8 mouse cellular contexts compared by ENCODE assay signal in the genomic region with DNA sequence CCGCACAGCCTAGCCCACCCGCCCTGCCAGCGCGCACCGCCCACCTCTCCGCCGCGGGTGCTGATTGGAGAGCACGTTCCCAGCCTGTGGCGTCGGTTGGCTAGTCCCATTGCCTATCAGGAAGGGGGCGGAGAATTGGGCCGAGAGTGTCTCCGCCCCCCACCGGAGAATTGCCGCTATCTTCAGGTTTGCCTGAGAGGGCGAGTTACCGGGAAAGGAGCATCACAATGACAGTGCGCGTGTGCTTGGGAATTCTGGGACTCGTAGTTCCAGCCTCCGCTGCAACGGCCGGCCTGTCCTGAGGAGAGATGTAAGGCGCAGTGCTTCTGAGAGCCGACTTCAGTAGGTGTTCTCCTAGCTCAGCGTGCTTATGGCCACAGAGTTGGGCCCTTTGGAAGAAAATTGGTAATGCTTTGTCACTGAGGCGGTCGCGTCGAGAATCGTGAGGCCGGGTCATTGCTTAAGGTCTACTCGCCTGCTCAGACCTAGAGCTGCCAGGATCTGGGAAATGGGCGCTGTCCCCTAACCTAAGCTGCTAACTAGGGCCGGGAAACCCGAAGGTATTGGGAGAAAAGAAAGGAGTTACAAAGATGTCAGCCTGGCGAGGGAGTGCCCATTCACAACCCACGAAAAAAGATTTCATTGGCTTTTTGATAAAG. TPM values are rescaled to one million over a fixed set of nuclear protein-coding genes. Genes with fewer than 3 reads are reported as not detected.
DNase-seq lines count a peak whose midpoint lies in the region; ATAC-seq and TF ChIP-seq lines count a peak whose summit lies in the region.

Ttbk2 (minus strand) TSS at position 181 of the 659 bp plus-strand sequence.

- 1% methylated on average over 38 of the region's 39 CpGs for WGBS in forebrain, embryonic 13.5 days
- 2% methylated on average over 39 of the region's 39 CpGs for WGBS in large intestine, adult 2 months
- under 1% methylated on average over 38 of the region's 39 CpGs for WGBS in liver, postnatal 0 days (ENCODE audit: insufficient replicate concordance)
- 1% methylated on average over 39 of the region's 39 CpGs for WGBS in neural tube, embryonic 14.5 days

- peak; percentile 99 for ATAC-seq in cerebellum, adult (ENCODE audit: insufficient number of reproducible peaks, low FRiP score, low TSS enrichment)
- peak; percentile 100 for ATAC-seq in forebrain, embryonic 13.5 days
- peak; percentile 98 for ATAC-seq in liver, postnatal 0 days
- peak; percentile 100 for ATAC-seq in neural tube, embryonic 14.5 days (ENCODE audit: low read depth)

- H3K27ac ChIP-seq in ES-Bruce4 (ENCODE audit: insufficient read depth, low read length), result no peak within 1 kb of the TSS
- H3K27ac ChIP-seq in forebrain, embryonic 13.5 days, result peak within 1 kb of the TSS; percentile 80
- peak within 1 kb of the TSS; percentile 52; the same call in 1 of the 2 replicates for H3K27ac ChIP-seq in liver, postnatal 0 days (ENCODE audit: low read depth)
- H3K27ac ChIP-seq in neural tube, embryonic 14.5 days (ENCODE audit: low read depth, low read length), result peak within 1 kb of the TSS; percentile 89

- no peaks in the 10 kb centered on the region for H3K36me3 ChIP-seq in ES-Bruce4 (ENCODE audit: control insufficient read depth, insufficient read depth, low read length, poor library complexity, severe bottlenecking)
- no peaks in the 10 kb centered on the region for H3K36me3 ChIP-seq in forebrain, embryonic 13.5 days (ENCODE audit: poor library complexity, severe bottlenecking)
- H3K36me3 ChIP-seq in liver, postnatal 0 days (replicated peaks; ENCODE audit: insufficient read depth, low read length), result no peaks in the 10 kb centered on the region
- no peaks in the 10 kb centered on the region for H3K36me3 ChIP-seq in neural tube, embryonic 14.5 days (ENCODE audit: control insufficient read depth, insufficient read depth, low read length)

- H3K4me2 ChIP-seq in forebrain, embryonic 13.5 days, result peak within 1 kb of the TSS; percentile 72
- H3K4me2 ChIP-seq in liver, postnatal 0 days (ENCODE audit: low read depth, low read length), result peak within 1 kb of the TSS; percentile 93
- peak within 1 kb of the TSS; percentile 73 for H3K4me2 ChIP-seq in neural tube, embryonic 14.5 days (ENCODE audit: low read depth, low read length)

- DNase-seq in heart, postnatal 10 days, result peak; percentile 98 to 99
- peak; percentile 90 for DNase-seq in large intestine, adult 2 months (ENCODE audit: low read depth, low spot score)
- peak; percentile 97 for DNase-seq in liver, postnatal 0 days
- peak; percentile 97 for DNase-seq in testis, postnatal 10 days (ENCODE audit: low spot score)

- H3K9ac ChIP-seq in ES-Bruce4 (ENCODE audit: low read depth, poor library complexity, severe bottlenecking), result peak within 1 kb of the TSS; percentile 70
- peak within 1 kb of the TSS; percentile 87 for H3K9ac ChIP-seq in forebrain, embryonic 13.5 days
- H3K9ac ChIP-seq in liver, postnatal 0 days (replicated peaks), result peak within 1 kb of the TSS; percentile 72
- peak within 1 kb of the TSS; percentile 92 for H3K9ac ChIP-seq in neural tube, embryonic 14.5 days (replicated peaks; ENCODE audit: low read depth, low read length)

- no peaks in the 10 kb centered on the region for H3K9me3 ChIP-seq in ES-Bruce4 (replicated peaks; ENCODE audit: control insufficient read depth, insufficient read depth, low read length, poor library complexity, severe bottlenecking)
- no peaks in the 10 kb centered on the region for H3K9me3 ChIP-seq in forebrain, embryonic 13.5 days (replicated peaks)
- H3K9me3 ChIP-seq in liver, postnatal 0 days (ENCODE audit: low read length), result no peaks in the 10 kb centered on the region
- no peaks in the 10 kb centered on the region for H3K9me3 ChIP-seq in neural tube, embryonic 14.5 days (ENCODE audit: control insufficient read depth, low read length)

- no peak for TF ChIP-seq CTCF in ES-Bruce4 (IDR thresholded peaks at IDR 0.05; ENCODE audit: low read depth, low read length)
- peak; percentile 47 for TF ChIP-seq CTCF in liver, postnatal 0 days (IDR thresholded peaks at IDR 0.05; ENCODE audit: low read depth)

- no peaks in the 10 kb centered on the region for H3K4me1 ChIP-seq in ES-Bruce4 (ENCODE audit: control insufficient read depth, insufficient read depth, low read length)
- H3K4me1 ChIP-seq in forebrain, embryonic 13.5 days, result peaks cover 26% of the 10 kb centered on the region
- H3K4me1 ChIP-seq in liver, postnatal 0 days (ENCODE audit: insufficient read depth), result peaks cover 11% of the 10 kb centered on the region
- H3K4me1 ChIP-seq in neural tube, embryonic 14.5 days (ENCODE audit: control insufficient read depth, insufficient read depth, low read length), result peaks cover 9% of the 10 kb centered on the region; the same call in 1 of the 2 replicates

- no peak for TF ChIP-seq EP300 in ES-Bruce4 (IDR thresholded peaks at IDR 0.05; ENCODE audit: insufficient read depth, low read depth, low read length)
- TF ChIP-seq EP300 in liver, postnatal 0 days (IDR thresholded peaks at IDR 0.05; ENCODE audit: low read depth), result peak; percentile 66; the same call in 1 of the 2 replicates

- H3K27me3 ChIP-seq in ES-Bruce4 (ENCODE audit: control insufficient read depth, insufficient read depth, low read length, poor library complexity, severe bottlenecking), result no peaks in the 10 kb centered on the region
- H3K27me3 ChIP-seq in forebrain, embryonic 13.5 days, result no peaks in the 10 kb centered on the region
- no peaks in the 10 kb centered on the region for H3K27me3 ChIP-seq in liver, postnatal 0 days (ENCODE audit: insufficient read depth, low read length)
- no peaks in the 10 kb centered on the region for H3K27me3 ChIP-seq in neural tube, embryonic 14.5 days (ENCODE audit: control insufficient read depth, insufficient read depth, low read length)

- TF ChIP-seq POLR2A in ES-Bruce4 (IDR thresholded peaks at IDR 0.05; ENCODE audit: insufficient read depth, low read length), result no peak

- intact Hi-C loops in heart, postnatal 10 days (cut with DNase I), result loop anchor here (2.0 kb wide), 1 partner anchor 120 kb away; no protein-coding TSS in a partner anchor

- H3K4me3 ChIP-seq in ES-Bruce4 (ENCODE audit: low read depth, low read length), result peak within 1 kb of the TSS; percentile 94
- peak within 1 kb of the TSS; percentile 93 for H3K4me3 ChIP-seq in forebrain, embryonic 13.5 days
- H3K4me3 ChIP-seq in liver, postnatal 0 days (ENCODE audit: low read depth, low read length), result peak within 1 kb of the TSS; percentile 77
- peak within 1 kb of the TSS; percentile 75 for H3K4me3 ChIP-seq in neural tube, embryonic 14.5 days (ENCODE audit: low read depth, low read length)

RNA-seq across cellular contexts. Expression of gene Ttbk2, which starts in this region (rescaled TPM):
- polyA plus RNA-seq in ES-Bruce4 (2011; ENCODE audit: insufficient read depth, insufficient read length, low read depth, missing spikeins), result 10.7 and 13.0 TPM in 2 replicates
- 9.3 and 9.8 TPM in 2 replicates for polyA plus RNA-seq in forebrain, embryonic 13.5 days (2015; fragmentation: Nextera tagmentation; extraction: Ambion mirVana)
- 10 to 100 TPM; 14.4 to 16.4 TPM for total RNA-seq in heart, postnatal 10 days (2021)
- 0.58 and 1.3 TPM in 2 replicates for polyA plus RNA-seq in large intestine, adult 2 months (2012; rRNA removed)
- 0.57 and 0.67 TPM in 2 replicates for polyA plus RNA-seq in liver, postnatal 0 days (2015; fragmentation: Nextera tagmentation; extraction: Ambion mirVana)
- 19.1 and 21.9 TPM in 2 replicates for polyA plus RNA-seq in neural tube, embryonic 14.5 days (2014; fragmentation: Nextera tagmentation; extraction: Ambion mirVana)

Comparison
In these comparisons a context has a peak if more than half of its experiments do, and no peak if none do; other contexts are left out.
1. Peak in DNase-seq, ATAC-seq, H3K4me3 ChIP-seq, H3K27ac ChIP-seq, H3K9ac ChIP-seq and H3K4me2 ChIP-seq in liver, postnatal 0 days; RNA of the gene not detected or under 1 TPM.